Mouse (Mus musculus): ENCODE data around the gene Chad. TPM values are rescaled to one million over a fixed set of nuclear protein-coding genes. Genes with fewer than 3 reads are reported as not detected.

The Chad gene
- total RNA-seq, 2 experiments from 2014 or later, result 0.30 to 0.58 TPM

GRCm38 (mm10) chr11:94617646-94618045 lies 52.8 kb downstream of the Chad start:
- DNase-seq (ENCODE audit: low spot score in 2 of 2), result no peak

Other genes with a start within 250 kb of the Chad start
- gene Luc7l3, start 243.1 kb upstream of the Chad start, total RNA-seq (2021), result 100 to 1,000 TPM; 110 to 118 TPM
- gene Ankrd40, start 237.0 kb upstream of the Chad start, total RNA-seq (2021), result 100 to 1,000 TPM; 116 to 121 TPM
- gene Abcc3, start 172.1 kb upstream of the Chad start, total RNA-seq (2021), result 1 to 10 TPM; 1.4 to 2.4 TPM
- gene Cacna1g, start 90.8 kb upstream of the Chad start, total RNA-seq (2021), result 10 to 100 TPM; 53.2 to 59.2 TPM
- gene Spata20, start 78.9 kb upstream of the Chad start, total RNA-seq (2021), result under 1 TPM in 1 of 2 experiments, not detected in 1; 0.79 TPM
- gene Epn3, start 65.1 kb upstream of the Chad start, total RNA-seq (2021), result 1 to 10 TPM; 2.1 to 2.2 TPM
- 1 to 10 TPM; 2.1 to 3.7 TPM for gene Mycbpap, start 43.3 kb upstream of the Chad start, total RNA-seq (2021)
- 1 to 10 TPM; 8.9 to 9.7 TPM for gene Rsad1, start 15.8 kb upstream of the Chad start, total RNA-seq (2021)
- 10 to 100 TPM; 17.2 to 19.2 TPM for gene Acsf2, start 36.8 kb downstream of the Chad start, total RNA-seq (2021)
- 10 to 100 TPM; 78.3 to 87.0 TPM for gene Lrrc59, start 64.7 kb downstream of the Chad start, total RNA-seq (2021)
- gene Mrpl27, start 88.7 kb downstream of the Chad start, total RNA-seq (2021), result 10 to 100 TPM; 74.4 to 79.3 TPM
- under 1 TPM in 1 of 2 experiments, not detected in 1; 0.25 TPM for gene Eme1, start 88.9 kb downstream of the Chad start, total RNA-seq (2021)
- 10 to 100 TPM; 22.8 to 24.6 TPM for gene Xylt2, start 112.5 kb downstream of the Chad start, total RNA-seq (2021)
- not detected for gene Gm11541, start 139.5 kb downstream of the Chad start, total RNA-seq (2021)
- under 1 TPM in 1 of 2 experiments, not detected in 1; 0.37 TPM for gene Cdc34b, start 176.7 kb downstream of the Chad start, total RNA-seq (2021)
- not detected for gene Tmem92, start 217.7 kb downstream of the Chad start, total RNA-seq (2021)